8 mouse cellular contexts compared by ENCODE assay signal in genomic region chr11:83040325-83040724, GRCm38 (mm10). TPM values are rescaled to one million over a fixed set of nuclear protein-coding genes. Genes with fewer than 3 reads are reported as not detected.
A peak's percentile ranks its signal among the peaks of the same experiment; 100 is the strongest.
DNase-seq lines count a peak whose midpoint lies in the region; ATAC-seq and TF ChIP-seq lines count a peak whose summit lies in the region.

No protein-coding gene starts in this region.

- H3K9me3 ChIP-seq in liver, embryonic 15.5 days (replicated peaks): no peaks in the 10 kb centered on the region

- H3K4me1 ChIP-seq in lung, adult 2 months (ENCODE audit: control insufficient read depth, insufficient read depth, low read length): no peaks in the 10 kb centered on the region
- no peaks in the 10 kb centered on the region for H3K4me1 ChIP-seq in brown adipose tissue, adult 24 weeks (ENCODE audit: control insufficient read depth, insufficient read depth, insufficient read length, low read length)
- H3K4me1 ChIP-seq in liver, embryonic 15.5 days (replicated peaks): no peaks in the 10 kb centered on the region; the same call in 1 of the 2 replicates

- no peak for TF ChIP-seq CTCF in lung, adult 2 months (IDR thresholded peaks at IDR 0.05; ENCODE audit: insufficient read depth, low read length)

- peak overlapping the region; percentile 19 for H3K4me3 ChIP-seq in lung, adult 2 months (replicated peaks; ENCODE audit: extremely low read depth, low read depth, low read length)
- H3K4me3 ChIP-seq in brown adipose tissue, adult 24 weeks (ENCODE audit: insufficient read depth, low read depth, low read length): peak overlapping the region; percentile 29
- no peak overlapping the region for H3K4me3 ChIP-seq in liver, embryonic 15.5 days (replicated peaks)

- no peak overlapping the region for H3K9ac ChIP-seq in liver, embryonic 15.5 days

- H3K27ac ChIP-seq in brown adipose tissue, adult 24 weeks (replicated peaks; ENCODE audit: low read depth, low read length): no peak overlapping the region
- no peak overlapping the region for H3K27ac ChIP-seq in liver, embryonic 15.5 days (replicated peaks)

- 0 out of 2 replicates have a peak, but pooled peaks cover 2% of the 10 kb centered on the region for H3K27me3 ChIP-seq in liver, embryonic 15.5 days

- no peak for ATAC-seq in liver, embryonic 15.5 days (ENCODE audit: insufficient read depth)

- H3K4me2 ChIP-seq in liver, embryonic 15.5 days: peak overlapping the region; percentile 46

- 6% methylated on average over 1 of the region's 1 CpGs for WGBS in lung, adult 2 months
- 5% methylated on average over 1 of the region's 1 CpGs for WGBS in liver, embryonic 15.5 days (ENCODE audit: insufficient replicate concordance)

- H3K36me3 ChIP-seq in liver, embryonic 15.5 days (replicated peaks): no peaks in the 10 kb centered on the region

- DNase-seq in lung, adult 2 months: no peak
- no peak for DNase-seq in lung, postnatal 14 days
- peak; percentile 71 for DNase-seq in thymus, postnatal 25 days
- DNase-seq in frontal cortex, adult 2 months (ENCODE audit: extremely low spot score in 1 of 2, low spot score in 1 of 2): no peak
- DNase-seq in adrenal gland, postnatal 25 days: no peak
- DNase-seq in neural tube, embryonic 10.5 days (ENCODE audit: extremely low spot score, low spot score): no peak

- TF ChIP-seq POLR2A in lung, adult 2 months (IDR thresholded peaks at IDR 0.05; ENCODE audit: borderline replicate concordance, extremely low read depth, low read depth, low read length): no peak

RNA-seq across cellular contexts. Expression of gene Slfn8, which starts 19.7 kb away (rescaled TPM):
- polyA plus RNA-seq in lung, adult 2 months (2012; rRNA removed): 0.20 and 0.60 TPM in 2 replicates
- polyA plus RNA-seq in brown adipose tissue, adult 24 weeks (2012; ENCODE audit: insufficient read depth, insufficient read length, missing spikeins): 0.79 and 2.6 TPM in 2 replicates
- 0.54 and 1.1 TPM in 2 replicates for polyA plus RNA-seq in liver, embryonic 15.5 days (2015; fragmentation: Nextera tagmentation; extraction: Ambion mirVana)
- polyA plus RNA-seq in frontal cortex, adult 2 months (2012; rRNA removed): 0.68 and 0.92 TPM in 2 replicates
- 2.4 and 2.8 TPM in 2 replicates for total RNA-seq in adrenal gland, postnatal 25 days (2021)

RNA-seq across cellular contexts. Expression of gene Slfn2, which starts 24.6 kb away (rescaled TPM):
- polyA plus RNA-seq in lung, adult 2 months (2012; rRNA removed): 6.5 and 10.1 TPM in 2 replicates
- 3.5 and 3.6 TPM in 2 replicates for polyA plus RNA-seq in brown adipose tissue, adult 24 weeks (2012; ENCODE audit: insufficient read depth, insufficient read length, missing spikeins)
- polyA plus RNA-seq in liver, embryonic 15.5 days (2015; fragmentation: Nextera tagmentation; extraction: Ambion mirVana): 11.6 and 11.7 TPM in 2 replicates
- 1.6 and 3.2 TPM in 2 replicates for polyA plus RNA-seq in frontal cortex, adult 2 months (2012; rRNA removed)
- total RNA-seq in adrenal gland, postnatal 25 days (2021): 2.4 and 4.6 TPM in 2 replicates

RNA-seq across cellular contexts. Expression of gene Slfn9, which starts 48.7 kb away (rescaled TPM):
- polyA plus RNA-seq in lung, adult 2 months (2012; rRNA removed): 0.32 and 0.75 TPM in 2 replicates
- 0.55 and 0.92 TPM in 2 replicates for polyA plus RNA-seq in brown adipose tissue, adult 24 weeks (2012; ENCODE audit: insufficient read depth, insufficient read length, missing spikeins)
- polyA plus RNA-seq in liver, embryonic 15.5 days (2015; fragmentation: Nextera tagmentation; extraction: Ambion mirVana): 5.7 TPM in 2 replicates
- polyA plus RNA-seq in frontal cortex, adult 2 months (2012; rRNA removed): 0.30 and 0.36 TPM in 2 replicates
- 16.6 and 19.7 TPM in 2 replicates for total RNA-seq in adrenal gland, postnatal 25 days (2021)
